Mouse (Mus musculus) lung, embryonic 15.5 days (tissue): ENCODE results near the gene Snx14. TPM values are rescaled to one million over a fixed set of nuclear protein-coding genes. Genes with fewer than 3 reads are reported as not detected.

ENCODE experiments used
- ATAC-seq: fragments of 200-750 bp; cut with Nextera tagmentation; 2 replicates; pipeline ENCODE4 v1.8.0; 2017; ENCODE audit warnings: moderate number of reproducible peaks, borderline replicate concordance; ENCODE audit not compliant: low FRiP score, low TSS enrichment; ENCODE audit errors: extremely low read depth
- H3K27ac ChIP-seq: fragments of 300-500 bp; sonication (generic); 2 replicates; pipeline ENCODE4 v1.5.1; 2015; ENCODE audit warnings: moderate library complexity, mild to moderate bottlenecking, inconsistent platforms
- H3K27me3 ChIP-seq: fragments of 300-500 bp; sonication (generic); 2 replicates; pipeline ENCODE4 v1.6.1; 2015; ENCODE audit warnings: inconsistent platforms
- H3K36me3 ChIP-seq: fragments of 300-500 bp; sonication (generic); 2 replicates; pipeline ENCODE4 v1.6.1; 2015; ENCODE audit warnings: inconsistent platforms
- H3K4me1 ChIP-seq: fragments of 300-500 bp; sonication (generic); 2 replicates; pipeline ENCODE4 v1.6.1; 2015; ENCODE audit warnings: inconsistent platforms
- H3K4me2 ChIP-seq: fragments of 300-500 bp; sonication (generic); 2 replicates; pipeline ENCODE4 v1.6.1; 2015; ENCODE audit warnings: inconsistent platforms, mild to moderate bottlenecking, moderate library complexity
- H3K4me3 ChIP-seq: fragments of 300-500 bp; sonication (generic); 2 replicates; pipeline ENCODE4 v1.5.1; 2015; ENCODE audit warnings: mild to moderate bottlenecking, inconsistent platforms
- H3K9ac ChIP-seq: fragments of 300-500 bp; sonication (generic); 2 replicates; pipeline ENCODE4 v1.6.1; 2015; ENCODE audit warnings: inconsistent platforms
- H3K9me3 ChIP-seq: fragments of 300-500 bp; sonication (generic); 2 replicates; pipeline ENCODE4 v1.6.1; 2016; ENCODE audit warnings: inconsistent platforms
- WGBS: fragments of 180-500 bp; shearing (Covaris S2); methylation state at CpG from one replicate; pipeline ENCODE4 v1.1.7; 2015; 5-methylcytosine and 5-hydroxymethylcytosine counted together
- polyA plus RNA-seq: library from polyadenylated mRNA; unstranded; fragments of >200 nt; fragmentation: Nextera tagmentation; extraction: Ambion mirVana; gene quantifications from 2 replicates; pipeline ENCODE4 v1.2.1, GENCODE M21; 2015

Gene Snx14
- polyA plus RNA-seq, 1 experiment from 2014 or later: 27.5 TPM

- no peak overlapping the region for H3K27ac ChIP-seq
- no peaks in the 10 kb centered on the region for H3K9me3 ChIP-seq
- H3K4me1 ChIP-seq: no peaks in the 10 kb centered on the region; the same call in 1 of the 2 replicates
- no peak overlapping the region for H3K4me3 ChIP-seq
- H3K9ac ChIP-seq: no peak overlapping the region
- H3K27me3 ChIP-seq: no peaks in the 10 kb centered on the region
- no peak for ATAC-seq
- H3K36me3 ChIP-seq: no peaks in the 10 kb centered on the region
- WGBS: 30% methylated on average over 5 of the region's 5 CpGs
- H3K4me2 ChIP-seq: no peak overlapping the region
These were observed 76.5 kb downstream of the Snx14 start for GRCm38 (mm10) chr9:88362055-88362850.

GRCm38 (mm10) chr9:88361211-88361909, 77.4 kb downstream of the Snx14 start:
- WGBS: 62% methylated on average over 14 of the region's 14 CpGs
- no peak overlapping the region for H3K9ac ChIP-seq
- no peak overlapping the region for H3K4me3 ChIP-seq
- H3K4me2 ChIP-seq: no peak overlapping the region
- no peaks in the 10 kb centered on the region for H3K36me3 ChIP-seq
- no peak for ATAC-seq
- peak overlapping the region; percentile 8; the same call in 1 of the 2 replicates for H3K27ac ChIP-seq
- H3K9me3 ChIP-seq: no peaks in the 10 kb centered on the region
- H3K27me3 ChIP-seq: no peaks in the 10 kb centered on the region
- H3K4me1 ChIP-seq: no peaks in the 10 kb centered on the region; the same call in 1 of the 2 replicates

GRCm38 (mm10) chr9:88359140-88359539, 79.6 kb downstream of the Snx14 start:
- H3K27ac ChIP-seq: no peak overlapping the region
- H3K9me3 ChIP-seq: no peaks in the 10 kb centered on the region
- no peaks in the 10 kb centered on the region for H3K36me3 ChIP-seq
- ATAC-seq: no peak
- 70% methylated on average over 2 of the region's 2 CpGs for WGBS
- no peak overlapping the region for H3K4me2 ChIP-seq
- H3K4me1 ChIP-seq: no peaks in the 10 kb centered on the region; the same call in 1 of the 2 replicates
- H3K27me3 ChIP-seq: no peaks in the 10 kb centered on the region
- no peak overlapping the region for H3K9ac ChIP-seq
- H3K4me3 ChIP-seq: no peak overlapping the region

GRCm38 (mm10) chr9:88357173-88357572, 81.6 kb downstream of the Snx14 start:
- no peak overlapping the region for H3K4me2 ChIP-seq
- no peak overlapping the region for H3K9ac ChIP-seq
- WGBS: 51% methylated on average over 3 of the region's 3 CpGs
- H3K4me1 ChIP-seq: no peaks in the 10 kb centered on the region; the same call in 1 of the 2 replicates
- H3K27me3 ChIP-seq: no peaks in the 10 kb centered on the region
- no peak overlapping the region for H3K4me3 ChIP-seq
- no peaks in the 10 kb centered on the region for H3K36me3 ChIP-seq
- ATAC-seq: no peak
- no peak overlapping the region for H3K27ac ChIP-seq
- H3K9me3 ChIP-seq: no peaks in the 10 kb centered on the region

GRCm38 (mm10) chr9:88353459-88353858, 85.3 kb downstream of the Snx14 start:
- 88% methylated on average over 7 of the region's 7 CpGs for WGBS
- Histone ChIP-seq H3K4me3 (no peak overlapping the region), H3K27me3 (no peaks in the 10 kb centered on the region), H3K27ac (no peak overlapping the region), H3K4me2 (no peak overlapping the region), H3K9me3 (no peaks in the 10 kb centered on the region), H3K9ac (no peak overlapping the region), H3K36me3 (no peaks in the 10 kb centered on the region), H3K4me1 (no peaks in the 10 kb centered on the region)
- ATAC-seq: no peak

GRCm38 (mm10) chr9:88352741-88353140, 86.0 kb downstream of the Snx14 start:
- no peaks in the 10 kb centered on the region for H3K27me3 ChIP-seq
- no peak overlapping the region for H3K4me2 ChIP-seq
- no peaks in the 10 kb centered on the region for H3K4me1 ChIP-seq
- WGBS: 75% methylated on average over 6 of the region's 6 CpGs
- H3K9me3 ChIP-seq: no peaks in the 10 kb centered on the region
- H3K4me3 ChIP-seq: no peak overlapping the region
- ATAC-seq: no peak
- no peaks in the 10 kb centered on the region for H3K36me3 ChIP-seq
- H3K27ac ChIP-seq: no peak overlapping the region
- no peak overlapping the region for H3K9ac ChIP-seq

GRCm38 (mm10) chr9:88351163-88351562, 87.6 kb downstream of the Snx14 start:
- no peak overlapping the region for H3K4me3 ChIP-seq
- H3K9ac ChIP-seq: no peak overlapping the region
- H3K27me3 ChIP-seq: no peaks in the 10 kb centered on the region
- no peak overlapping the region for H3K27ac ChIP-seq
- H3K4me2 ChIP-seq: no peak overlapping the region
- no peaks in the 10 kb centered on the region for H3K9me3 ChIP-seq
- no peaks in the 10 kb centered on the region for H3K36me3 ChIP-seq
- WGBS: 23% methylated on average over 3 of the region's 3 CpGs
- no peak for ATAC-seq
- H3K4me1 ChIP-seq: no peaks in the 10 kb centered on the region

GRCm38 (mm10) chr9:88350317-88350716, 88.4 kb downstream of the Snx14 start:
- H3K4me2 ChIP-seq: no peak overlapping the region
- no peak overlapping the region for H3K9ac ChIP-seq
- no peaks in the 10 kb centered on the region for H3K36me3 ChIP-seq
- no peak overlapping the region for H3K4me3 ChIP-seq
- H3K4me1 ChIP-seq: no peaks in the 10 kb centered on the region
- 48% methylated on average over 1 of the region's 1 CpGs for WGBS
- H3K27me3 ChIP-seq: no peaks in the 10 kb centered on the region
- H3K9me3 ChIP-seq: no peaks in the 10 kb centered on the region
- H3K27ac ChIP-seq: no peak overlapping the region
- no peak for ATAC-seq

- Histone ChIP-seq H3K9me3 (no peaks in the 10 kb centered on the region; the same call in 1 of the 2 replicates), H3K27me3 (no peaks in the 10 kb centered on the region), H3K27ac (no peak overlapping the region), H3K4me2 (no peak overlapping the region), H3K4me1 (no peaks in the 10 kb centered on the region), H3K9ac (no peak overlapping the region), H3K4me3 (no peak overlapping the region), H3K36me3 (no peaks in the 10 kb centered on the region)
- ATAC-seq: no peak
- 86% methylated on average over 6 of the region's 6 CpGs for WGBS
These were observed 90.1 kb downstream of the Snx14 start for GRCm38 (mm10) chr9:88348623-88349022.

- no peaks in the 10 kb centered on the region; the same call in 1 of the 2 replicates for H3K9me3 ChIP-seq
- no peak overlapping the region for H3K27ac ChIP-seq
- WGBS: 49% methylated on average over 5 of the region's 5 CpGs
- H3K4me2 ChIP-seq: no peak overlapping the region
- H3K9ac ChIP-seq: no peak overlapping the region
- no peaks in the 10 kb centered on the region for H3K27me3 ChIP-seq
- H3K4me1 ChIP-seq: no peaks in the 10 kb centered on the region
- ATAC-seq: no peak
- H3K36me3 ChIP-seq: no peaks in the 10 kb centered on the region
- no peak overlapping the region for H3K4me3 ChIP-seq
These were observed 91.9 kb downstream of the Snx14 start for GRCm38 (mm10) chr9:88346857-88347256.

GRCm38 (mm10) chr9:88344424-88344823, 94.3 kb downstream of the Snx14 start:
- no peaks in the 10 kb centered on the region for H3K36me3 ChIP-seq
- ATAC-seq: no peak
- no peak overlapping the region for H3K27ac ChIP-seq
- 93% methylated on average over 2 of the region's 2 CpGs for WGBS
- H3K27me3 ChIP-seq: no peaks in the 10 kb centered on the region
- no peaks in the 10 kb centered on the region; the same call in 1 of the 2 replicates for H3K9me3 ChIP-seq
- no peak overlapping the region for H3K4me2 ChIP-seq
- H3K4me1 ChIP-seq: no peaks in the 10 kb centered on the region
- H3K9ac ChIP-seq: no peak overlapping the region
- H3K4me3 ChIP-seq: no peak overlapping the region

GRCm38 (mm10) chr9:88342701-88343100, 96.1 kb downstream of the Snx14 start:
- H3K4me2 ChIP-seq: no peak overlapping the region
- no peak for ATAC-seq
- H3K4me3 ChIP-seq: no peak overlapping the region
- no peaks in the 10 kb centered on the region for H3K36me3 ChIP-seq
- 72% methylated on average over 3 of the region's 3 CpGs for WGBS
- no peaks in the 10 kb centered on the region for H3K27me3 ChIP-seq
- H3K27ac ChIP-seq: no peak overlapping the region
- no peaks in the 10 kb centered on the region for H3K4me1 ChIP-seq
- H3K9ac ChIP-seq: no peak overlapping the region
- H3K9me3 ChIP-seq: no peaks in the 10 kb centered on the region; the same call in 1 of the 2 replicates
